Mouse (Mus musculus): Measurements from ENCODE around the gene Dctpp1. TPM values are rescaled to one million over a fixed set of nuclear protein-coding genes. Genes with fewer than 3 reads are reported as not detected.
A peak's percentile ranks its signal among the peaks of the same experiment; 100 is the strongest.

Dctpp1 gene
- polyA plus RNA-seq, 1 experiment, result 82.3 TPM

DNA sequence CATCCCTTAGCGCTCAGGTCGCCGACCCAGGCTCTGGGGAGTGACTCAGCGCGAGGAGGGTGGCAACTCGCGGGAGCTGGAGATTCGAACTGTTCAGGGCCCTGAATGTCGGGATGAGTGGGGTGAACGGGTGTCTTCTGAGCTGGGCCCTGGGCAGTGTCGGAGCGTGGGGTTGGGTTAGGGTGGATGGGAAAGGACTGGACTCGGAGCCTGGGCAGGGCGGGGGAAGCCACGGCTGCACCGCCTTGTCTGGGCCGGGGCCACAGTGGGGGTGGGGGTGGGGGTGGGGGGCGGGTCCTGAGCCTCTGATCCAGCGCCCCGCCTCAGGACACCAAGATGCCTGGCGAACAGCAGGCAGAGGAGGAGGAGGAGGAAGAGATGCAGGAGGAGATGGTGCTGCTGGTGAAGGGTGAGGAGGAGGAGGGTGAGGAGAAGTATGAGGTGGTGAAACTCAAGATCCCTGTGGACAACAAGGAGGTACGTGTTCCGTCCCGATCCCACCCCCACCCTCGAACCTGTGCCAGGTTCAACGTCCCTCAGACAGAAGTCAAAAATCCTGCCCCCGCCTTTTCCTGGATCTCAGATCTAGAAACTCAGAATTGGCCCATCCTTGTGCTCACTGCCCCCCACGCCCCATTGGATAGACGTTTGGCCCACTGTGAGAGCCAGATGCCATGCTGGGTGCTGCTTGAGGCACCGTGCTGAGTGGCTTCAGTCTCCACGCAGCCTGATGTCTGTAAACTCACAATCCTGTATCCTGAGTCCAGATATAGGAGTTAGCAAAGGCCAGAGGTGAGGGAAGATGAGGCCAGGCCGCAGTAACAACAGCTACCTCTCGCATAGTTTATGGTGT lies 15.6 kb downstream of the Dctpp1 start:
- no peak for DNase-seq (ENCODE audit: low read depth)
- TF ChIP-seq CTCF (IDR thresholded peaks at IDR 0.05; ENCODE audit: borderline replicate concordance, extremely low read depth, insufficient read depth, insufficient read length), result no peak

DNA sequence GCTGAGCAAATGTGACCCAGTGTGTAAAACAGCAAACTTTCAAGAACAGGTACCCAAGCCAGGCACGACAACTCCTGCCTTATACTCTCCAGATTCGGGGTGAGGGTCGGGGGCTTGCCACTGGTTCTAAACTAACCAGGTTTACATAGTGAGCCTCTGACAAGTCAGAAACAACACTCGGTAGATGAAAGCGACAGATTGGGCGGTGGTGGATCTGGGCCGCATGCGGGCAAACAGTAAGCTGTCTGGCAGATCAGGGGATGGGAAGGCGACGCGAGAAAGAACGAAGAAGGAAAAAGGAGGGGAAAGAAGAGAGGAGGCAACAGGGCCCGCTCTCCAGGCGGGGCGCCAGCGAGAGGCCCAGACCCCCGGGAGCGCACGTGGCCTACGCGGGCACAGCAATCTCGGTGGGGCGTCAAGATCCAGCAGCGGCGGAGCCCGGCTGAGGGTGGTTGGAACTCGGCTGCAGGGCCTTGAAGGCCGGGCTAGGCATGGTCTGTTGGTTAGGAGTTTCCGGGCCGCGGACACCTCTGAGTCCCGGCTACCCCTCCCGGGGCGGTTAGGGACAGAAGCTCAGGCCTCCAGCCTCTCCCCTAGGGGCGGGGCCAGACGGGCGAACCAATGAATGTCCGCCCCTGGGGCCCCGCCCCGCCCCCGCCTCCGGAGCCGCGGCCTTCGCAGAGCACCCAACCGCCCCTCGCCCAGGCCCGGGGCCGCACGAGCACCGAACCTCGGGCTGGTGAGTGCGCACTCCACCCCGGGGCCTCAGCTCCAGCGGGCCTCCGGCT lies 16.4 kb downstream of the Dctpp1 start, which contains the start of gene Zfp771:
TSS of gene Zfp771 (plus strand) at position 405 of the 788 bp plus-strand sequence.
- DNase-seq (ENCODE audit: low read depth), result peak; percentile 97
- TF ChIP-seq POLR2A (IDR thresholded peaks at IDR 0.05; ENCODE audit: borderline replicate concordance, extremely low read depth, insufficient read depth, insufficient read length, poor library complexity, severe bottlenecking), result peak; percentile 87; the same call in 1 of the 2 replicates
- TF ChIP-seq CTCF (IDR thresholded peaks at IDR 0.05; ENCODE audit: borderline replicate concordance, extremely low read depth, insufficient read depth, insufficient read length), result peak; percentile 9; the same call in 1 of the 2 replicates

DNA sequence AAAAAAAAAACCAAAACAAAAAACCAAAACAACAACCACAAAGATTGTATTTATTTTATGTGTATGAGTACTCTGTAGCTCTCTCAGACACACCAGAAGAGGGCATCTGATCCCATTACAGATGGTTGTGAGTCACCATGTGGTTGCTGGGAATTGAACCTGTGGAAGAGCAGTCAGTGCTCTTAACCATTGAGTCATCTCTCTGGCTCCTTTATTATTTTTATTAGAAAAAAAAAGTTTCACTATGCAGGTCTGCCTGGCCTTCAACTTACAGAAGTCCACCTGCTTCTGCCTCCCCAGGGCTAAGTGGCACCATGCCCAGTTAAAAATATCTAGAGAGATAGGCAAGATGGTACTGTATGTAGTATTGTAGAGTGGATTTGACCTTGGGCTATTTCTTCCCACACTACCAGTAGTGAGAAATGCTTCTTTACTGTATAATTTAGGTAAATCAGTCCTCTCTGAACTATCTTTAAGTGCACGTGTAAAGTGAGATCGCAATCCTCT lies 17.1 kb downstream of the Dctpp1 start:
- TF ChIP-seq CTCF (IDR thresholded peaks at IDR 0.05; ENCODE audit: borderline replicate concordance, extremely low read depth, insufficient read depth, insufficient read length) (no peak), POLR2A (IDR thresholded peaks at IDR 0.05; ENCODE audit: borderline replicate concordance, extremely low read depth, insufficient read depth, insufficient read length, poor library complexity, severe bottlenecking) (no peak)
- DNase-seq (ENCODE audit: low read depth), result no peak

DNA sequence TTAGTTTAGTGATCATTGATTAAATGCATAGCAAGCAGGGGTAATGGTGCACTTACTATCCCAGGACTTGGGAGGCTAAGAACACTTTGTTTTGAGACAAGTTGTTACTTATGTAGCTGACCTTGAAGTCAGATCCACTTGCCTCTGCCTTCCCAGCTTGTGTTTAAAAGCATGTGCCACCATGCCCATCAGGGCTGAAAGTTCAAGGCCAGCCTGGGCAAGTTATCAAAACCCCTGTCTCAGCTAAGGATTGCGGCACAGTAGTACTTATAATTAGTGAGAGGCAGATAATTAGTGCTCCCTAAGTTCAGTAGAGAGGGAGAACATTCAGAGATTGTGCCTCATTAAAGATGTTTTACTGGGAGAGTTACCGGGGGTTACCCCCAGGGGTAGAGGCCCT lies 25.7 kb downstream of the Dctpp1 start:
- DNase-seq (ENCODE audit: low read depth), result no peak
- TF ChIP-seq POLR2A (IDR thresholded peaks at IDR 0.05; ENCODE audit: borderline replicate concordance, extremely low read depth, insufficient read depth, insufficient read length, poor library complexity, severe bottlenecking), result no peak
- TF ChIP-seq CTCF (IDR thresholded peaks at IDR 0.05; ENCODE audit: borderline replicate concordance, extremely low read depth, insufficient read depth, insufficient read length), result no peak

DNA sequence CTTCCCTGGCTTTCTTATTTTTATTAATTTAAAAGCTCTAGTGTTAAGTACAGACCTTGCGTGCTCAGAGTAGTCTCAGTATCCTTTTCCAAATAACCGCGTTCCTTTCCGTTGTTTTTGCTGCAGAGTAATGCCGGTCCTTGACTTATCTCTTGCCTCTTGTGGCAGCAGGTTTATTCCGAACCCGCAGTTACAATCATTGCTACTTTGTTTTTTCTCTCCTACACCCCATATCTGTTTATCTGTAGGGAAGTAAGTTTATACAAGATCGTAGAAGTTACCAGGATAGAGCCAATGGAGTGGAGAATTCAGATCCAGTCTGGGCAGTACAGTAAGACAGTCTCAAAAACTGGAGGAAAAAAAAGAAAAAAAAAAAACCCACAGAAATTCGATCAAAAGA lies 26.7 kb downstream of the Dctpp1 start:
- DNase-seq (ENCODE audit: low read depth), result no peak
- no peak for TF ChIP-seq CTCF (IDR thresholded peaks at IDR 0.05; ENCODE audit: borderline replicate concordance, extremely low read depth, insufficient read depth, insufficient read length)
- no peak for TF ChIP-seq POLR2A (IDR thresholded peaks at IDR 0.05; ENCODE audit: borderline replicate concordance, extremely low read depth, insufficient read depth, insufficient read length, poor library complexity, severe bottlenecking)

DNA sequence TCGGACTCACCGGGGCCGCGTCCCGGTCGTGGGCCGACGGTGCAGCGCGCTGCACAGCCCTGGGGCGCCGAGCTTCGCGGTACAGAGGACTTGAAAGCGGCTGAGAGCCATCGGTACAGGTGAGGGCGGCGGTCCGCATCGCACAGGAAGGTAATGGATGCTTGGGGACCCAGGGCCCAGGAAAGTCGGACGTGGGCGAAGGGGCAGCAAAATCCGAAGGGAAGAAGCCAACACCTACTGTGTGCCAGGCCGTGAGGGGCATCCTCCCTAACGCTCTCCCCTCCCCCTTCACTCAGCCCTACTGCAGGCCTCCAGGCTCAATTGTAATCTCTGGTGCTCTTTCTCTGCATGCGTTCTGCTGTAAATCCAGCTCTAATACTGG lies 27.1 kb downstream of the Dctpp1 start:
- no peak for TF ChIP-seq POLR2A (IDR thresholded peaks at IDR 0.05; ENCODE audit: borderline replicate concordance, extremely low read depth, insufficient read depth, insufficient read length, poor library complexity, severe bottlenecking)
- no peak for TF ChIP-seq CTCF (IDR thresholded peaks at IDR 0.05; ENCODE audit: borderline replicate concordance, extremely low read depth, insufficient read depth, insufficient read length)
- peak; percentile 77 for DNase-seq (ENCODE audit: low read depth)

DNA sequence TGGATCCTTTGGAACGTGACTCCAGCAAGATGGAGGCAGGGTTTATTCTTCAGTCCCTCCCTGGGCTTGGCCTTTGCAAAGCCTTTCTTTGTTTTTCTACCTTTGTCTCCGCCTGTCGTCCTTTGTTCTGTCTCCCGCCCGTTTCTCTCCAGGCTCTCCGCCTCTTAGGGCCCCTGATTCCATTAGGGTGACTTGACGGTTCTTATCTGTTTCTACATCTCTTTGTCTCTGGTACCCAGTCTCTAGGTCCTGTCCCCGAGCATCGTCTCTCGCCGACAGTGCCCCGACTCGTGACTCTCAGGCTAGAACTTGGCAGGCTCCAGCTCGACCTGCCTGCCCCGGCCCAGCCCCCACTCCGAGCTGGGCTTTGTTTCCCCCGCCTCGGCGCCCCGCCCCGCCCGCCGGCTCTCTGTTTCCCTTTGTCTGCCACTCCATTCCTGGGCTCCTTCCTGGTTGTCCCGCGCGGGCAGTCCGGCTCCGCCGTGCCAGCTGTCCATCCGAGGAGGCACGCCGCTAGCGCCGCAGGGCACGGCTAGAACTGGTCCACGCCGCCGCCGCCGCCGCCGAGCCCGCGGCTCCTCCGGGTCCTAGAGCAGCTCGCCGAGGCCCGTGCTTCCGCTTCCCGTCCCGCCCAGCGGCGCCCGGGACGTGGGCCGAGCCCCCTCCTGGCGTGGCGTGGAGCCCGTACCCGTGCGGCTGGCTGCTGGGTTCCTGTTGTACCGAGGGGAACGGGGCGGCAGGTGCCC lies 27.7 kb downstream of the Dctpp1 start, which contains the start of the genes Zfp553 and Sept1:
TSS of gene Zfp553 (plus strand) at position 440 of the 746 bp plus-strand sequence.
TSS of gene Sept1 (minus strand) at position 509 of the 746 bp plus-strand sequence.
- peak; percentile 97 for DNase-seq (ENCODE audit: low read depth)
- TF ChIP-seq CTCF (IDR thresholded peaks at IDR 0.05; ENCODE audit: borderline replicate concordance, extremely low read depth, insufficient read depth, insufficient read length) (no peak), POLR2A (IDR thresholded peaks at IDR 0.05; ENCODE audit: borderline replicate concordance, extremely low read depth, insufficient read depth, insufficient read length, poor library complexity, severe bottlenecking) (peak; percentile 87)

DNA sequence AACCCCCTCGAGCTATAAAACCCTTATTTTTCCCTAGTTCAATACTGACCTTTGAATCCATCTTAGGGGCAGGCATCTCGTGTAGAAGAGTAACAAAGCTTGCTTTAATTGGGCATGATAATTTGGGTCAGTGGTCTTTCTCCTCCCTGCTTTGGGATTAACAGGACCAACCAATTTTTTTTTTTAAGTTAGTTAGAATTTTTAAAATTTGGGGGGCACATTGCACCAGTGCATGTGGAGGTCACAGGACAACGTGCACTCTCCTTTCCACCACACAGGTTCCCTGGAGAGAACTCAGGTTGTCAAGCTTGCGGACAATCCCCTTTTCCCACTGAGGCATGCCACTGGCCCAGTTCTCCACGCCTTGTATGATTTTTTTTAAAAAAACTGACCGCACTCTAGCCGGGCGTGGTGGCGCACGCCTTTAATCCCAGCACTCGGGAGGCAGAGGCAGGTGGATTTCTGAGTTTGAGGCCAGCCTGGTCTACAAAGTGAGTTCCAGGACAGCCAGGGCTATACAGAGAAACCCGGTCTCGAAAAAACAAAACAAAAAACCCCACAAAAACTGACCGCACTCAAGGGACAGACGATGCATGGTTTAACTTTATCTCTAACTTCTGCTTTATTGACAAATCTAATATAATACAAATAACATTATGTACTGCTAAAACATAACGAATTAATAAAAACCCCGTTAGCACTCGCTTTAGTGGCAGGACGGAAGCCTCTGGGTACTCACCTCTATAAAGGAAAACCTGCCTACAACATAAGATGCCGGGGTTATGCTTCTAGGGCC lies 28.5 kb downstream of the Dctpp1 start:
- no peak for TF ChIP-seq POLR2A (IDR thresholded peaks at IDR 0.05; ENCODE audit: borderline replicate concordance, extremely low read depth, insufficient read depth, insufficient read length, poor library complexity, severe bottlenecking)
- DNase-seq (ENCODE audit: low read depth), result peak; percentile 20

DNA sequence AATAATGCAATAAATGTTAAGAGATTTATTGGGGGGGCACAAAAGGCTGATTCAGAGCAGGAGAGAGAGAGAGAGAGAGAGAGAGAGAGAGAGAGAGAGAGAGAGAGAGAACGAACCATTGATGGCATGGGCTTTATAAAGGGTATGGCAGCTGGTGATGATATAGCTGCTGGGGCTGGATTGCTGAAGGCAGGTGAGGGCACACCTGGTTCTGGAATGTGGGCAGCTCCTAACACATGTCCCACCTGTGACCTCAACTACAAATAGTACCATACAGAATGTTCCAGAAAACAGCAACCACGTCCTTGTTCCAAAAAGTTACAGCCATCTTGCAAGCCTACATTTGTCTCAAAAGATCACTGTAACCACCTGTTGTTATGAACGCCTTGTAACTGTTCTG lies 29.1 kb downstream of the Dctpp1 start:
- no peak for TF ChIP-seq CTCF (IDR thresholded peaks at IDR 0.05; ENCODE audit: borderline replicate concordance, extremely low read depth, insufficient read depth, insufficient read length)
- no peak for TF ChIP-seq POLR2A (IDR thresholded peaks at IDR 0.05; ENCODE audit: borderline replicate concordance, extremely low read depth, insufficient read depth, insufficient read length, poor library complexity, severe bottlenecking)

DNA sequence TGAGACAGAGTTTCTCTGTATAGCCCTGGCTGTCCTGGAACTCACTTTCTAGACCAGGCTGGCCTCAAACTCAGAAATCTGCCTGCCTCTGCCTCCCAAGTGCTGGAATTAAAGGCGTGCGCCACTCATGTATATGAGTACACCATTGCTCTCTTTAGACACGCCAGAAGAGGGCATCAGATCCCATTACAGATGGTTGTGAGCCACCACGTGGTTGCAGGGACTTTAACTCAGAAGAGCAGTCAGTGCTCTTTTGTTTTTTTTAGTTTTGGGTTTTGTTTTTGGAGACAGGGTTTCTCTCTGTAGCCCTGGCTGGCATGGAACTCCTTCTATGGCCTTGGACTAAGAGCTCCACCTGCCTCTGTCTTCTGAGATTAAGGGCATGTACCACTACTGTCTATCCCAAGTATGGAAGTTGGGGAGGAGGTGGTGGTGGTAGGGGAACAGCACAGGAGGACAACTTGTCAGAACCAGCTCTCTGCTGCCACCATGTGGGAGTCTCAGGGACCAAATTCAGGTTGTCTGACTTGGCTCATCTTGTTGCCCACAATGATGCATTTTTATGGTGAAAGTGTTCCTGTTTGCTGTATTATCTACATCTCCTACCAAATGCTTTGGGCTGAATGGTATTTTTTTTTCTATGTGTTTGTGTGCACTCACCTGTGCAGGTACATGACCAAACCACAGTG lies 31.8 kb downstream of the Dctpp1 start:
- peak; percentile 86 for DNase-seq (ENCODE audit: low read depth)
- TF ChIP-seq POLR2A (IDR thresholded peaks at IDR 0.05; ENCODE audit: borderline replicate concordance, extremely low read depth, insufficient read depth, insufficient read length, poor library complexity, severe bottlenecking) (no peak), CTCF (IDR thresholded peaks at IDR 0.05; ENCODE audit: borderline replicate concordance, extremely low read depth, insufficient read depth, insufficient read length) (peak; percentile 83)

More for the DNA sequence above, 29.1 kb downstream of the Dctpp1 start:
- DNase-seq (ENCODE audit: low read depth), result no peak

Data from brain, embryonic 14.5 days (tissue).